Mouse (Mus musculus) neural tube, embryonic 13.5 days (tissue): ENCODE data around the gene Nt5e. TPM values are rescaled to one million over a fixed set of nuclear protein-coding genes. Genes with fewer than 3 reads are reported as not detected.

Experiments used
- ATAC-seq: fragments of 200-750 bp; cut with Nextera tagmentation; 2 replicates; pipeline ENCODE4 v1.8.0; 2017; ENCODE audit warnings: low read depth, mild to moderate bottlenecking, moderate TSS enrichment, moderate library complexity
- H3K27ac ChIP-seq: fragments of 300-500 bp; sonication (generic); replicated peaks from 2 replicates; pipeline ENCODE4 v1.5.1; 2015; ENCODE audit warnings: moderate library complexity, mild to moderate bottlenecking, inconsistent platforms
- H3K27me3 ChIP-seq: fragments of 300-500 bp; sonication (generic); 2 replicates; pipeline ENCODE4 v1.6.1; 2015; ENCODE audit warnings: mild to moderate bottlenecking, inconsistent platforms
- H3K36me3 ChIP-seq: fragments of 300-500 bp; sonication (generic); 2 replicates; pipeline ENCODE4 v1.6.1; 2015; ENCODE audit warnings: mild to moderate bottlenecking, inconsistent platforms
- H3K4me1 ChIP-seq: fragments of 300-500 bp; sonication (generic); replicated peaks from 2 replicates; pipeline ENCODE4 v1.6.1; 2015; ENCODE audit warnings: inconsistent platforms
- H3K4me2 ChIP-seq: fragments of 300-500 bp; sonication (generic); 2 replicates; pipeline ENCODE4 v1.6.1; 2015; ENCODE audit warnings: inconsistent platforms, mild to moderate bottlenecking, moderate library complexity
- H3K4me3 ChIP-seq: fragments of 300-500 bp; sonication (generic); 2 replicates; pipeline ENCODE4 v1.5.1; 2015; ENCODE audit warnings: mild to moderate bottlenecking, inconsistent platforms
- H3K9ac ChIP-seq: fragments of 300-500 bp; sonication (generic); 2 replicates; pipeline ENCODE4 v1.6.1; 2015; ENCODE audit warnings: moderate library complexity, mild to moderate bottlenecking, inconsistent platforms
- H3K9me3 ChIP-seq: fragments of 300-500 bp; sonication (generic); 2 replicates; pipeline ENCODE4 v1.6.1; 2016; ENCODE audit warnings: inconsistent platforms
- WGBS: fragments of 180-500 bp; shearing (Covaris S2); methylation state at CpG from one replicate; pipeline ENCODE4 v1.1.7; 2015; 5-methylcytosine and 5-hydroxymethylcytosine counted together
- polyA plus RNA-seq: library from polyadenylated mRNA; unstranded; fragments of >200 nt; fragmentation: Nextera tagmentation; extraction: Ambion mirVana; gene quantifications from 2 replicates; pipeline ENCODE4 v1.2.1, GENCODE M21; 2015

The Nt5e gene
- polyA plus RNA-seq, 1 experiment from 2014 or later, result 0.87 TPM

GRCm38 (mm10) chr9:88404515-88404914, 77.5 kb downstream of the Nt5e start:
- WGBS, result 90% methylated on average over 6 of the region's 6 CpGs
- Histone ChIP-seq H3K9me3 (no peaks in the 10 kb centered on the region), H3K27me3 (no peaks in the 10 kb centered on the region), H3K36me3 (peaks cover 27% of the 10 kb centered on the region), H3K27ac (no peak overlapping the region), H3K9ac (no peak overlapping the region), H3K4me3 (no peak overlapping the region), H3K4me1 (no peaks in the 10 kb centered on the region), H3K4me2 (no peak overlapping the region)
- ATAC-seq, result no peak

GRCm38 (mm10) chr9:88409978-88410377, 83.0 kb downstream of the Nt5e start:
- Histone ChIP-seq H3K27ac (no peak overlapping the region), H3K4me2 (no peak overlapping the region), H3K9ac (no peak overlapping the region), H3K27me3 (no peaks in the 10 kb centered on the region), H3K4me1 (no peaks in the 10 kb centered on the region), H3K36me3 (peaks cover 29% of the 10 kb centered on the region), H3K9me3 (no peaks in the 10 kb centered on the region), H3K4me3 (no peak overlapping the region)
- no peak for ATAC-seq
- 82% methylated on average over 2 of the region's 2 CpGs for WGBS

GRCm38 (mm10) chr9:88416752-88417151, 89.8 kb downstream of the Nt5e start:
- Histone ChIP-seq H3K4me1 (no peaks in the 10 kb centered on the region), H3K4me3 (no peak overlapping the region), H3K36me3 (peaks cover 36% of the 10 kb centered on the region), H3K9me3 (no peaks in the 10 kb centered on the region), H3K27ac (no peak overlapping the region), H3K4me2 (no peak overlapping the region), H3K9ac (no peak overlapping the region), H3K27me3 (no peaks in the 10 kb centered on the region)
- 67% methylated on average over 1 of the region's 1 CpGs for WGBS
- ATAC-seq, result no peak

Other genes starting within 250 kb of the Nt5e start
- 26.6 and 28.1 TPM in 2 replicates for gene Snx14, start 111.8 kb downstream of the Nt5e start, polyA plus RNA-seq
- gene Gm20537, start 129.4 kb downstream of the Nt5e start, polyA plus RNA-seq, result 1.5 TPM in 1 of 2 replicates, not detected in the other
- 76.1 and 85.3 TPM in 2 replicates for gene Syncrip, start 155.4 kb downstream of the Nt5e start, polyA plus RNA-seq
- 18.4 and 20.7 TPM in 2 replicates for gene Zfp949, start 220.8 kb downstream of the Nt5e start, polyA plus RNA-seq